Mouse (Mus musculus) small intestine, adult 2 months (tissue): ENCODE data around the gene Rras2. TPM values are rescaled to one million over a fixed set of nuclear protein-coding genes. Genes with fewer than 3 reads are reported as not detected.

Experiments
- H3K27ac ChIP-seq: fragments of 200-500 bp; 2 replicates; pipeline ENCODE4 v1.5.1; 2012; ENCODE audit warnings: low read depth, low read length, control low read depth, inconsistent platforms; ENCODE audit not compliant: insufficient read depth
- H3K27me3 ChIP-seq: fragments of 200-500 bp; 2 replicates; pipeline ENCODE4 v1.6.1; 2012; ENCODE audit warnings: mild to moderate bottlenecking, moderate library complexity, low read length, inconsistent platforms; ENCODE audit not compliant: control insufficient read depth, insufficient read depth
- H3K36me3 ChIP-seq: fragments of 200-500 bp; 2 replicates; pipeline ENCODE4 v1.6.1; 2012; ENCODE audit warnings: mild to moderate bottlenecking, low read length, control low read depth, inconsistent platforms; ENCODE audit not compliant: control insufficient read depth, insufficient read depth
- H3K4me1 ChIP-seq: fragments of 200-500 bp; 2 replicates; pipeline ENCODE4 v1.6.1; 2012; ENCODE audit warnings: low read length, inconsistent platforms, mixed read lengths; ENCODE audit not compliant: control insufficient read depth, insufficient read depth, insufficient read length
- H3K4me3 ChIP-seq: fragments of 200-500 bp; 2 replicates; pipeline ENCODE4 v1.5.1; 2012; ENCODE audit warnings: low read depth, mild to moderate bottlenecking, control low read depth, inconsistent platforms, low read length, moderate library complexity
- CTCF ChIP-seq: fragments of 200-500 bp; IDR thresholded peaks from 2 replicates; pipeline ENCODE4 v1.5.1; 2012; ENCODE audit warnings: low read depth, mild to moderate bottlenecking, control low read depth, inconsistent platforms, low read length, moderate library complexity, mixed read lengths; ENCODE audit not compliant: insufficient replicate concordance, insufficient read length; ENCODE audit errors: extremely low read depth
- POLR2A ChIP-seq: fragments of 200-500 bp; IDR thresholded peaks from 2 replicates; pipeline ENCODE4 v1.6.1; 2012; ENCODE audit warnings: low read depth, mild to moderate bottlenecking, control low read depth, inconsistent platforms, low read length, moderate library complexity
- WGBS: fragments of 180-500 bp; shearing (Covaris S2); methylation state at CpG from one replicate; pipeline ENCODE4 v1.1.7; 2018; 5-methylcytosine and 5-hydroxymethylcytosine counted together
- polyA plus RNA-seq: library from polyadenylated mRNA; depleted of rRNA; stranded (reverse); fragments of >200 nt; gene quantifications from 2 replicates; pipeline ENCODE4 v1.2.3, GENCODE M21; 2012

Gene Rras2
- polyA plus RNA-seq, 1 experiment, result 21.3 TPM

DNA sequence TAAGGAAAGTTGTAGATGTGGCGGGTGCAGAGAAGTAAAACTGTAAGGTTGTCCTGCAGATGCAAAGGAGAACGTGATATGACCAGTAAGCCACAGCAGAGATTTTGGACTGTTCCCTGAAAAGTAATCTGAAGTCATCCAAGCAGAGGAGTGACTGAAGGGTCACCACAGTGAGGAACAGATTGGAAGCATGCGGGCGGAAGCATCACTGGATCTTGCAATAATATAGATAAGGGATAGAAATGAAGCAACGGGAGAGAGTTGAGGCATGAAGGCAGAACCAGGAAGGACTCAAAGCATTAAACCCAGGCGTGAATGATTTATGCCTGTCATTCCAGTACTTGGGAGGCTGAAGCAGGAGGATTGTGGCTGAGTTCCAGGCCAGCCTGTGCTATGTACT, 32.0 kb upstream of the Rras2 start:
- Histone ChIP-seq H3K36me3 (no peaks in the 10 kb centered on the region), H3K27me3 (no peaks in the 10 kb centered on the region), H3K4me1 (no peaks in the 10 kb centered on the region), H3K27ac (no peak overlapping the region), H3K4me3 (no peak overlapping the region)
- TF ChIP-seq CTCF, result no peak
- WGBS, result 78% methylated on average over 6 of the region's 6 CpGs

- no peak overlapping the region for H3K27ac ChIP-seq
- no peaks in the 10 kb centered on the region for H3K27me3 ChIP-seq
- H3K36me3 ChIP-seq, result no peaks in the 10 kb centered on the region
- WGBS, result 67% methylated on average over 4 of the region's 4 CpGs
- no peak overlapping the region for H3K4me3 ChIP-seq
- no peaks in the 10 kb centered on the region for H3K4me1 ChIP-seq
- TF ChIP-seq POLR2A, result no peak
- TF ChIP-seq CTCF, result no peak
These were observed 31.6 kb upstream of the Rras2 start for GRCm38 (mm10) chr7:114149135-114149534.

DNA sequence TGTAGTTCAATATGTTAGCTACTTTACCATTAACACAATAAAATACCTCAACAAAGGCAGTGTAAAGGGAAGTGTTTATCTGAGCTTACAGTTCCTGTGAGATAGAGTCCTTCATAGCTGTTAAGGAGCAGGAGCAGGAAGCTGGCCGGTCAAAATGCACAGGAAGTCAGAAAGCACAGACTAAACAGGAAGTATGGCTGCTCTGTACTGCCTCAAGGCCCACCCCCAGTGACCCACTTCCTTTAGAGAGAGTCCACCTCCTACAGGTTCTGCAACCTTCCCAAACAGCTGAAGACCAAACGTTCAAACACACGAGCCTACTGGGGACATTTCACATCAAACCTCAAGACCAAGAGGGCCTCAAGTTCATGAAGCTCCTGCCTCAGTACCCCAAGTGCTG, 28.3 kb upstream of the Rras2 start:
- no peaks in the 10 kb centered on the region for H3K27me3 ChIP-seq
- H3K27ac ChIP-seq, result no peak overlapping the region
- peaks cover 5% of the 10 kb centered on the region; the same call in 1 of the 2 replicates for H3K4me1 ChIP-seq
- TF ChIP-seq CTCF, result no peak
- no peak for TF ChIP-seq POLR2A
- H3K36me3 ChIP-seq, result no peaks in the 10 kb centered on the region
- WGBS, result 62% methylated on average over 3 of the region's 3 CpGs
- H3K4me3 ChIP-seq, result no peak overlapping the region

GRCm38 (mm10) chr7:114142151-114142798, 24.7 kb upstream of the Rras2 start:
- peaks cover 5% of the 10 kb centered on the region; the same call in 1 of the 2 replicates for H3K4me1 ChIP-seq
- H3K4me3 ChIP-seq, result no peak overlapping the region
- H3K27me3 ChIP-seq, result no peaks in the 10 kb centered on the region
- no peak for TF ChIP-seq CTCF
- TF ChIP-seq POLR2A, result no peak
- no peaks in the 10 kb centered on the region for H3K36me3 ChIP-seq
- peak overlapping the region; percentile 35; the same call in 1 of the 2 replicates for H3K27ac ChIP-seq
- 64% methylated on average over 10 of the region's 10 CpGs for WGBS

DNA sequence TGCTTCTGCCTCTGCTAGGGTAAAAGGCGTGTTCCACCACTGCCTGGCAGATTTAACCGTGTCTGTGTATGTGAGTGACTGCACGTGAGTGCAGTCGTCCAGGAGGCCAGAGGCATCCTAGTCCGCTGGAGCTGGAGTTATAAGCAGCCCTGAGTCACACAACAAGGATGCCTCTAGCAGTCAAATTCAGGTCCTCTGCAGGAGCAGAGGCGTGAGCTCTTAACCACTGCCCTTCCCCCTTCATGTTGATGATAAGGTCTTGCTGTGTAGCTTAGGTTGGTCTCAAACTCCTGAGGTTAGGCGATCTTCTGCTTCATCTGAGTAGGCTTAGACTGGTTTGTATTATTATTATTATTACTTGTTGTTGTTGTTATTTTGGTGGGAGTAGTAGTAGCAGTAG, 22.4 kb upstream of the Rras2 start:
- Histone ChIP-seq H3K4me3 (no peak overlapping the region), H3K27ac (no peak overlapping the region), H3K4me1 (peaks cover 5% of the 10 kb centered on the region; the same call in 1 of the 2 replicates), H3K36me3 (no peaks in the 10 kb centered on the region), H3K27me3 (no peaks in the 10 kb centered on the region)
- TF ChIP-seq CTCF, result no peak
- TF ChIP-seq POLR2A, result no peak
- 85% methylated on average over 7 of the region's 7 CpGs for WGBS

DNA sequence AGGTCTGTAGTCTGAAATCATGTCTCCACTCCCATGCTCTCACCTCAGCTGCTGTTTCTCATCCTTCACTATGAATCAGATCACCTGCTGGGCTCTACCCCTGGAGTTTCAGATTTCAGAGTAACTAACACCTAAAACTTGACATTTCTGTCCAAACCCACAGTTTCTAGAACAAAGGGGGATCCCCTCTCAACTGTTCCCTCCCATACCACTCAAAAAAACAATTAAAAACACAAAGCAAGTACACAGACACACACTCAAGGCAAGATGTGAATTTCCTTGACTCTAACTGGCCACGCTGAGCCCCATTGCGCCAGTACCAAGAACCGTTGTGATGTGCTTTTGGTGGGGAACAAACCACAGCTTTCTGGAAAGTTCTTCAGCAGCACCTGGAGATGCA, 21.8 kb upstream of the Rras2 start:
- H3K4me1 ChIP-seq, result peaks cover 5% of the 10 kb centered on the region; the same call in 1 of the 2 replicates
- no peak for TF ChIP-seq CTCF
- no peak for TF ChIP-seq POLR2A
- H3K27me3 ChIP-seq, result no peaks in the 10 kb centered on the region
- 89% methylated on average over 3 of the region's 3 CpGs for WGBS
- H3K36me3 ChIP-seq, result no peaks in the 10 kb centered on the region
- no peak overlapping the region for H3K27ac ChIP-seq
- no peak overlapping the region for H3K4me3 ChIP-seq

- 99% methylated on average over 2 of the region's 2 CpGs for WGBS
- Histone ChIP-seq H3K4me3 (no peak overlapping the region), H3K4me1 (peaks cover 5% of the 10 kb centered on the region; the same call in 1 of the 2 replicates), H3K36me3 (no peaks in the 10 kb centered on the region), H3K27me3 (no peaks in the 10 kb centered on the region), H3K27ac (no peak overlapping the region)
- TF ChIP-seq CTCF (no peak), POLR2A (no peak)
These were observed 20.7 kb upstream of the Rras2 start for GRCm38 (mm10) chr7:114138261-114138660.

DNA sequence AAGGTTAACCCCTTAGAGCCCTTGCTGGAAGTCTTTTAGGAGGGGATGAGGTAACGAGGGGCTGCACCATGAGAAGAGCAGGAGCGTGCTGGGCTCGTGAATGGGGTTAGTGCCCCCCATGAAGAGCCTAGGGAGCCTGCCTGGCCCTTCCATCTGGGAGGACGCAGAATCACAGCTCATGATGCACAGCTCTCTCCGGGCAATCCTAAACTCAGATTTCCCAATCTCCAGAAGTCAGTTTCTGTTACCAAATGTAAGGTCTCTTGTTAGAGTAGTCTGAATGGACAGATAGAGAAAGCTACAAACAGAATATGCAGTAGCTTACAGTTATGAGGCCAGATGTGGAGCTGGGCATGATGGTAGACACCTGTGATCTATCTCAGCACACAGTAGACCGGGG, 17.6 kb upstream of the Rras2 start:
- 72% methylated on average over 6 of the region's 6 CpGs for WGBS
- no peak for TF ChIP-seq CTCF
- TF ChIP-seq POLR2A, result no peak
- Histone ChIP-seq H3K4me1 (no peaks in the 10 kb centered on the region; the same call in 1 of the 2 replicates), H3K27ac (no peak overlapping the region), H3K27me3 (no peaks in the 10 kb centered on the region), H3K4me3 (no peak overlapping the region), H3K36me3 (no peaks in the 10 kb centered on the region)
